Mouse (Mus musculus): ENCODE measurements around the gene BC025446.
"Not testable (repeated sequence)": the region's sequence is repeated elsewhere in the genome, so short reads cannot be mapped to it uniquely, and the experiment has no call there.

BC025446 gene

GRCm38 (mm10) chr15:75215778-75216691, at the start of gene BC025446:
BC025446 (plus strand) TSS chr15:75216376.
- no peak for DNase-seq

- DNase-seq, result peak; percentile 50
Measured at GRCm38 (mm10) chr15:75175506-75175905, 40.7 kb upstream of the BC025446 start.

- DNase-seq, result no peak
Measured at GRCm38 (mm10) chr15:75186291-75186690, 29.9 kb upstream of the BC025446 start.

DNA sequence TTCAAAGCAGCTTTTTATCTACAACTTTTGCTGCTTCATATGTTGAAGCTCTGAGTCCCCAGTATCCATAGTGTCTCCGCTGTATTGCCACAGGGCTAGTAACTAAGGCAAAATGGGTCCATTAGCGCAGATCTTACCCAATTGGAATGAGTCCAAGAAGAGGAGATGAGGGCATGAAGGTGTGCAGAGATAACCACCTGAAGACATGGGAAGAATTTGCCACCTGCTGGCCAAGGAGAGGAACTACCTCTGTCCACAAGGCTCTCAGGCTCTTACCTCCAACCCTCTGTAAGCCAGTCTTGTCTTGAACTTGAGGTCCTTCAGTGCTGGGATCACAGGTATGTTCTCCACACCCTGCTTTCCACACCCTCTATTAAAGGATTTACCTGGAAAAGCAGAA, 27.1 kb upstream of the BC025446 start:
- DNase-seq, result peak; percentile 33

DNA sequence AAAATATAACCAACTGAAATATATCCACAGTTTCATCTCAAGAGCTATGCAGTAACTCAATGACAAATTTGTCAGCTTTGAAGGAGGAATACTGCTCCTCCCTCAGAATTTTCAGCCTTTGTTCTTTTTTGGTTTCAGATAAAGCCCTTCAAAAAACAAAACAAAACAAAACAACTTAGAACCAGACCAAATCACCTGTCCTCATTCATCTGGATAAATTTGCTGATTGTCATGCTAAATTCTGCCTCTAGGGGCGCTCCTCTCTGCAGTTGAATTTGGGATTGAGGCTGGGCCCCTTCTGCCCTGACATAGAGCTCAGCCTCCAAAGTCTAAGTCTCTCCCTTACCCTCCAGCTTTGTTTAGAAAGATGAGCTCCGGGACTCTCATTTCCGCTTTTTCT, 25.6 kb upstream of the BC025446 start:
- not testable (repeated sequence) for DNase-seq

- no peak for DNase-seq
Measured at GRCm38 (mm10) chr15:75216831-75217230, 655 bp downstream of the BC025446 start.

DNA sequence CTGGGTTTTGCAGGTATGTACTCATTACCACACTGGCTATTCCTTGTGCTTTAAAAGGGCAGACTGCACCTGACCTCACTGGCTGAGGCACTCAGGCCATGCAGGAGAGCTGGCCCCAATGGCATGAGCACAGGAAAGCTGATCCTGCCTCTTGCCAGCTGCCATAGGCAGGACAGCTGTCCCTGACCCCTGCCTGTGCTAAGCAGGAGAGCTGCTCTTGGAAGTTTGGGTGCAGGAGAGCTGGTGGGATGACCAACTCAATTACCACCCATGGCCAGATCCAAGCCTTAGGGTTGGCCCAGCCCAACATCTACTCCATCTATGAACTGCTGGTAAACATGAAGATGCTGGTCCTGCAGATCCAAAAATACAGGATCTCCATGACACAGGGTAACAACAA, 5.8 kb downstream of the BC025446 start:
- no peak for DNase-seq

GRCm38 (mm10) chr15:75237736-75238288, 21.6 kb downstream of the BC025446 start:
- no peak for DNase-seq

DNA sequence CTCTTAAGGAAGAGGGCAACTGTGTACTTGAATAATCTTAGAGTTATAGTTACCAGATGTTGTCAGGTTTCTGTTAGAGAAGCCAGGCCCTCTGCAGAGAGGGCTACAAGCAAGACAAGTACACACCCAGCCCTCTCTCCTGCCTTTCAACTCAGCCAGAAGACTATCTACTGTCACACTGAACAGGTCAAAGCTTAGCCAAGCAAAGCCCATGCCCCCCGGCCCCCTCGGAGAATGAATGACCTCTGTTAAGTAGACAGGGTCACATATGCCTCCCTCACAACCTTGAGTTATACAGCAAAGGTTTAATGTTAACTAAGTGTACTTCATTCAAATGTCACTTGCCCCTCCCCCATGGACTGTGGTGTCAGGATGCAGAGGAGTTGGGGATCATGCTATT, 24.4 kb downstream of the BC025446 start:
- no peak for DNase-seq

- DNase-seq, result no peak
Measured at GRCm38 (mm10) chr15:75242756-75243640, 26.8 kb downstream of the BC025446 start.

DNA sequence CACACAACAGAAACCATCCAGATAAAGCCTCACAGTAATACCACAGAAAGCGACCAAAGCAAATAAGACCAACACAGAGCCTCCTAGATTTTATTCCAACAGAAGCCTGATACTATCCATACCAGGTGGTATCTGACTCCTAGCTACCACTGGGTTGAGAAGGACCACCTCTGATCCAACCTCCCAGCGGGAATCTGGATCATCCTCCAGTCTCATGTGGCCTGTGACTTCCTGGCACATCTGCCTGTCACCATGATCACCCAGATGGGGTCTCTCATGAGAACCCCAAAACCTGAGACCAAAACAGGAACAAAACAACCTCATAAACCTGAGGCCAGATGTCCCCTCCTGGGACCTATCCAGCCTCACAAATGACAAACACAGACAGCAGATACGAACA, 38.5 kb downstream of the BC025446 start:
- no peak for DNase-seq

GRCm38 (mm10) chr15:75265863-75266262, 49.7 kb downstream of the BC025446 start:
- no peak for DNase-seq

DNA sequence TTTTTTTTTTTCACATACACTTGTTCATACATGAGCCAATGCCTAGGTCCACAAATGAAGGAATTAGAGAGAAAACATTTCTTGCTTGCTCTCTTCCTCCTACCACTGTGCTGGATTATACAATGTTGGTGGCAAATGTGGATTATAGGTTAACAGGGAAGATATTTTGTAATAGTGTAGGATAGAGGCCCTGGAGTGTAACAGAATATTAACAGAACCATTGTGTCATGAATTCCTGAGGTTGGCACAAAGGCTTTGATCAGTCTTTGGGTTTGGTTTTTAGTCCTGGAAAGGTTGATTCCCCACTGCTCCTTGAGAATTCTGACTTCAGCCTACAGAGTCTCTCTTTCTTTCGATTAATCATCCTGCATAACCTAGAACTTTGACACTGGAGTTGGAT, 50.5 kb downstream of the BC025446 start:
- DNase-seq, result no peak

- no peak for DNase-seq
Measured at GRCm38 (mm10) chr15:75268121-75268520, 51.9 kb downstream of the BC025446 start, which contains the start of gene Ly6f. Ly6f (plus strand) TSS chr15:75268421.

DNA sequence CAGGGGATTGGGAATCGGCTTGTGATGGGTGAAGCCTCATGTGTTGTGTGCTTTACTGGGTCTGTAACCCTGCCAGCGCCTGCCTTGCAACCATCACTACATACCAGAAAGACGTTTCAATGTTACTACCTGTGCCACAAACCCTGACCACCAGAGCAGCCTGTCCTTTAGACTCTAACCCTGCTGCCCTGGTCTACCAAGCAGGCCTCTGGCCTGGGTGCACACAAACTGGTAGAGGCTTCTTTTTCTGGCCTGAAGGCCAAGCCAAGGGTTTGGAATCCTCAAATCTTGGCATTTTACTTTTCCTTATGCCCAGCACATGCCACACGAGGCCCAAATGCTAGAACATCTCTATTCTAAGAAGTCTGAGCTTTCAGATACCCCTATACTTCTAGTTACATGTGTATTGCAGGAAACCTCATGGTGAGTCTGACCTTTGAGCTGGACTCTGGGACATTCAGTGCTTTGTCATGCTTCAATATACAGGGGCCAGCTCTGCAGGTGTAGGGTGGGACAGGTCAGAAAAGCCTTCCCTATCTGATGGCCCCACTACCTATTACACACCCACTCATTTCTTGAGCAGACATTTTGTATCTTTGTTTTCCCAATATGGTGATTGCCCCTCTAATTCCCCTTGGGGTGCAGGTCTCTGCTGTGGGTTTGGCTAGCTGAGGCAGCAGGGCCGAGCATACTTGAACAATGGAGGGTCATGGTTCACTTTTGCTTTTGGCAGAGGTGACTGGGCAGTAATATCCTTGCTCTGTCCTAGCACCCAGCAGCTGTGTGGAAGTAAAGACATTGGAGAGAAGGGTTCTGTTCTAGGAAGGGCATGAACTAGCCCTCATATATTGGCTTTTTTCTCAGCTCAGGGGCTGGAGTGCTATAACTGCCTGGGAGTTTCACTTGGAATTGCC, 53.0 kb downstream of the BC025446 start:
- no peak for DNase-seq

DNA sequence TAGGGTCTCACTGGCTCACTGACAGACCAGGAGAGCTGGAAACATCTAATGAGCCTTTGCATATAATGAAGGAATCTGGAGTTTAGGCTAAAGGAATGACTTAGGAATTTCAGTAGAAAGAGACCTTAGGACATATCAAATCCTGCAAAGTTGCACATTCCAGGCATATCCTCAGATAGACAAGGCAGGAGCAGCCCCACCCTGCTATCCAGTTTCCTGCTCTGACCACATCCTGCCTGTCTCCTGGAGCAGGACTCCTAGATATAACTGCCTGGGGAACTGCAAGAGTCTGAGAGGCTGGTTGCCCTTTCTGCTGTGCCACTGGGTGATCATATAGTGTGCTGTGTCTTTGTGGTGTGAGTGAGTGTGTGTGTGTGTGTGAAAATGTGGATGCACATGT, 54.0 kb downstream of the BC025446 start:
- no peak for DNase-seq

DNA sequence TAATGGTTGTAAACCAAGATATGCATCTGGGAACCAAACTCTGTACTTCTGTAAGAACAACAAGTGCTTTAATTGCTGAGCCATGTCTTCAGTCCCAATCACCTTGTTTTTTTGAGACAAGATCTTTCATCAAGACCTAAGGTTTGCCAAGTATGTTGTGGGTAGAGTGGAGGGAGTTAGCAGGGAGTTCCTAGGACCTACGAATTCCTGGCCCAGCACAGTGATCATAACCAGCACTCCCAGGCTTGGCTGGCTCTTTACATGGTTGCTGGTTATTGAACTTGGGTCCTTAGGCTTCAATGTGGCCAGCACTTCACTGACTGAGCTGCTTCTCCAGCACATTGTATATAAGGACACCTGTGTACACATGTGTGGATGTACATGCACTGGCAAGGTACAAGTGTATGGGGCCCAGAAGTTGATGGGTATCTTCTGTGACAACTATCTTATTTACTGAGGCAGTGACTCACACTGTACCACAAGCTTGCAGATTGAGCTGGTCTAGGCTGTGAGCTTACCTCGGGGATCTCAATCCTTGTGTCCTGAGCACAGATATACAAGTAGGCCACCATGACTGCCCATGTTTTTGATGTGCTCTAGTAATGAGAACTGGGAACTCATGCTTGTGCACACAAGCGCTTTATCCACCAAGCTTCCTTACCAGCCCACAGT, 54.7 kb downstream of the BC025446 start:
- no peak for DNase-seq

DNA sequence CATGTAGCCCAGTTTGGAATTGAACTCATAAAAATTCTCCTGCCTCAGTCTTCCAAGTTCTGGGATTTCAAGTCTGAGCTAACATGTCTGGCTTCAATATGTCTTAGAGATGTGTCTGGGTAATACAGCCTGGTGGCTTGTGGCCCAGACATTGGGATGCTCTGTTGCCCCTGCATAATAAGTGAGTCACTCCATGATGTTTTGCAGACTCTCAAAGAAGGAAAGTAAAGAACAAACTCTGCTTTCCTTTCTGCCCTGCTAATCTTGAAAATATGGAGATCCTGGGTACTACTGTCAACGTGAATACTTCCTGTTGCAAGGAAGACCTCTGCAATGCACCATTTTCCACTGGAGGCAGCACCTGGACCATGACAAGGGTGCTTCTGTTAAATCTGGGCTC, 55.2 kb downstream of the BC025446 start:
- DNase-seq, result no peak

- no peak for DNase-seq
Measured at GRCm38 (mm10) chr15:75271891-75272290, 55.7 kb downstream of the BC025446 start.

Data from retina, postnatal 1 day (tissue).